Mouse (Mus musculus): ENCODE measurements around the gene Rnf20.

- TF ChIP-seq HCFC1 (IDR thresholded peaks at IDR 0.05; ENCODE audit: borderline replicate concordance, insufficient read depth, low read length) (no peak), ZNF384 (IDR thresholded peaks at IDR 0.05; ENCODE audit: low read depth, low read length) (no peak)
Measured at GRCm38 (mm10) chr4:49623916-49624315, 7.9 kb upstream of the Rnf20 start.
